Mouse (Mus musculus) myocyte (in vitro differentiated cells): ENCODE measurements around the gene Neurog3.

Experiments used
- CEBPB ChIP-seq: IDR thresholded peaks from 2 replicates; pipeline ENCODE4 v1.6.1; 2011; ENCODE audit warnings: mild to moderate bottlenecking, moderate library complexity; ENCODE audit not compliant: poor library complexity, insufficient read depth, severe bottlenecking
- E2F4 ChIP-seq: IDR thresholded peaks from one replicate; pipeline ENCODE4 v1.6.1; 2011; ENCODE audit warnings: mild to moderate bottlenecking, control low read depth, moderate library complexity; ENCODE audit not compliant: insufficient read depth
- MAX ChIP-seq: IDR thresholded peaks from one replicate; pipeline ENCODE4 v1.6.1; 2011; ENCODE audit warnings: low read depth, mild to moderate bottlenecking, control low read depth
- MYOD1 ChIP-seq, 3 experiments: IDR thresholded peaks; one replicate each; pipeline ENCODE4 v1.6.1; 2011; ENCODE audit warnings: control low read depth in 2 of 3, low read depth in 2 of 3, mild to moderate bottlenecking in 2 of 3, moderate library complexity in 1 of 3; ENCODE audit not compliant: insufficient read length in 2 of 3, control insufficient read depth in 1 of 3
- MYOG ChIP-seq, 3 experiments: IDR thresholded peaks; one replicate each; pipeline ENCODE4 v1.6.1; 2011; ENCODE audit warnings: control low read depth in 2 of 3, low read depth in 2 of 3, mild to moderate bottlenecking in 2 of 3; ENCODE audit not compliant: insufficient read length in 2 of 3, control insufficient read depth in 1 of 3, insufficient read depth in 1 of 3
- POLR2A ChIP-seq: IDR thresholded peaks from one replicate; pipeline ENCODE4 v1.6.1; 2011; ENCODE audit warnings: low read depth, mild to moderate bottlenecking, control low read depth, moderate library complexity; ENCODE audit not compliant: insufficient read length
- POLR2AphosphoS2 ChIP-seq: IDR thresholded peaks from one replicate; pipeline ENCODE4 v1.6.1; 2011; ENCODE audit warnings: low read depth, control low read depth; ENCODE audit not compliant: insufficient read length
- REST ChIP-seq: IDR thresholded peaks from one replicate; pipeline ENCODE4 v1.6.1; 2011; ENCODE audit warnings: mild to moderate bottlenecking, control low read depth, moderate library complexity; ENCODE audit not compliant: insufficient read depth, insufficient read length
- SRF ChIP-seq: IDR thresholded peaks from one replicate; pipeline ENCODE4 v1.6.1; 2011; ENCODE audit warnings: low read depth; ENCODE audit not compliant: control insufficient read depth, insufficient read length
- TCF12 ChIP-seq: IDR thresholded peaks from one replicate; pipeline ENCODE4 v1.6.1; 2011; ENCODE audit warnings: mild to moderate bottlenecking, control low read depth; ENCODE audit not compliant: poor library complexity, insufficient read depth, severe bottlenecking
- USF1 ChIP-seq: IDR thresholded peaks from one replicate; pipeline ENCODE4 v1.6.1; 2011; ENCODE audit warnings: low read depth, mild to moderate bottlenecking, control low read depth, moderate library complexity

DNA sequence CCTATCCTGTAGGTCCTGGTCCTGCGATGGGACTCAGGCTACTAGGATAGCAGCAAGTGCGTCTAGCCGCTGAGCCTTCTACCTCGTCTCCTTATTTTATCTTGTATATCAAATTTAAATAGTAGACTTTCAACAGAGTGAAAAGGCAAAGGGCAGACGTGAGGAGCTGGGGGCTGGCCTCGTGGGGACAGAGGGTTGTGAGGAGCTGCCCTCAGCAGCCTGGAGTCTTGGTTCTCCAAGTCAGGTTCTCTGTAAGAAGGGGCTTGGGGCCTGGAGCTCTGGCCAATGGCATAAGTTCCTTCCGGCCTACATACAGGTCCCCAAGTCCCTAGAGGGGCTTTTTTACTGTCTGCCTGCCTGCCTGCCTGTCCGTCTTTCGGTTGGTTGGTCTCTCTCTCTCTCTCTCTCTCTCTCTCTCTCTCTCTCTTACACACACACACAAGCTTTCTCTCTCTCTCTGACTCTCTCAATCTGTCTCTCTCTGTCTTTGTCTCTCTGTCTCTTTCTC is 41.1 kb downstream of the Neurog3 start:
- TF ChIP-seq POLR2A (no peak), MAX (no peak), E2F4 (no peak), USF1 (no peak), POLR2AphosphoS2 (no peak), MYOG (IDR thresholded peaks at IDR 0.05; ENCODE audit: control insufficient read depth in 1 of 3, insufficient read depth in 1 of 3, insufficient read length in 2 of 3, low read depth in 2 of 3) (no peak), TCF12 (no peak), CEBPB (no peak), REST (no peak), MYOD1 (IDR thresholded peaks at IDR 0.05; ENCODE audit: control insufficient read depth in 1 of 3, insufficient read length in 2 of 3, low read depth in 2 of 3) (no peak), SRF (no peak)
